Mouse (Mus musculus) cerebellum, postnatal 25 days (tissue): ENCODE measurements at regions not wholly inside any gene's neighbourhood (a gene's known extent, or its start where the extent isn't known, plus 50 kb on each side); places are given as distances from the start of the nearest gene placed in this dataset.
A peak's percentile ranks its signal among the peaks of the same experiment; 100 is the strongest.

Experiments used
- DNase-seq, 2 experiments: peaks; one replicate each; pipeline ENCODE4 v3.0.0; 2021; ENCODE audit warnings: mixed read lengths in 2 of 2

DNA sequence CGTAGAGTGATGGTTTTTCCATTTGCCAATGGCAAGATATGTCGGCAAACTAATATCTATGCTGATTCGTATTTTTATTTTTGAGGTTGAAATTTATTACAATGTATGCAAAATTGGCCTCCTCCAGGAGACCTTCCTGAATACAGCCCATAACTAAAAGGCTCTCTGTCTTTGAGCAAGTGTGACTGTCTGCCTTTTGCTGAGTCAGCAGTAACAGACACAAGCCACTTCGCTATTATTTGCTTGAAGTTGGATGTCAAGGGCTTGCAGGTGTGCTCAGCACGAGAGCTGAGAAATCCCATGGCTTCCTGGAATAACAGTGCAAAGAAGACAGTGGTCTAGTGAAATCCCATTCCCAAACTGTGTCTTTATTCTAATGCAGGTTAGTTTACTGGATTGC is 56.9 kb downstream of the Dmrt2 start:
- DNase-seq, result no peak

GRCm38 (mm10) chr19:25729633-25730032 is 57.4 kb downstream of the Dmrt2 start:
- DNase-seq, result no peak

GRCm38 (mm10) chr19:25778455-25778854 is 106.2 kb downstream of the Dmrt2 start:
- DNase-seq, result no peak

- no peak for DNase-seq
Observed at GRCm38 (mm10) chr19:25779356-25779755, 107.1 kb downstream of the Dmrt2 start.

DNA sequence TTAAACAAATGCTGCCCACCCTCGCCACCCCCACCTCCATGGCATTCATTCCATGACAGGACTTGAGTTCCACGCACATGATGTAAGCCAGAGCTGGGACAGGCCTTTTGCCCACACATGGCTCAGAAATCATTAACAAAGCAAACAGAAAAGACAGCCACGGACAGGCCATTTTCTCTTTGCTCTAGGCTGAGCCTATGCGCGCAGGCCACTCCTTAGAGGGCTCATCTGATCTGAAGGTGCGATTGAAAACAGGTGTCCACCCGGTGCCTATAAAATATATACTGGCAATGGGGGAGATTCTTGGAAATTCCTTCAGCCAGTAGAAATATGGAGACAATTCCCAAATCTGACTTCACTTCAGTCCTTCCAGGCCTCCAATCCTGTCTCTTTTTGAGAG is 109.1 kb downstream of the Dmrt2 start:
- DNase-seq, result no peak

- no peak for DNase-seq
Observed at GRCm38 (mm10) chr19:25802692-25803091, 130.5 kb downstream of the Dmrt2 start.

DNA sequence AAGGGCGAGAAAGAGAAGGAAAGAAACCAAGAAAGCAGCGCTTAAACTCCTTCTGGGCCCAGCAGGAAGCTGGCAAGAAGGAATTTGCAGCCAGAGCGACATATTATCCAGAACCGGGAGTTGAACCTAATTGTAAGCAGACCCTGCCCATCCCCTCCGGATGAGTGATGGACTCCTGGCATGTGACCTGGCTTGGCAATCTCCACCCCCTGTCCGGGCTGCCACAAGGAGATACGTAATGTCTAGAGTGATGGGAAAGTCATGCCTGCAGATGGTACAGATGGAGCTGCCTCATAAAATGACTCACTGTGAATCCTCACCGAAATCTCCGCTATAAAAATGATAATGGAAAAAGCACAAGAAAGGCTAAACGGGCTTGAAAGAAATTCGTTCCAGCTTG is 133.1 kb downstream of the Dmrt2 start:
- DNase-seq, result peak; percentile 18 to 38

- peak in 1 of 2 experiments; percentile 13 for DNase-seq
Observed at GRCm38 (mm10) chr19:25813651-25814050, 141.4 kb downstream of the Dmrt2 start.

DNA sequence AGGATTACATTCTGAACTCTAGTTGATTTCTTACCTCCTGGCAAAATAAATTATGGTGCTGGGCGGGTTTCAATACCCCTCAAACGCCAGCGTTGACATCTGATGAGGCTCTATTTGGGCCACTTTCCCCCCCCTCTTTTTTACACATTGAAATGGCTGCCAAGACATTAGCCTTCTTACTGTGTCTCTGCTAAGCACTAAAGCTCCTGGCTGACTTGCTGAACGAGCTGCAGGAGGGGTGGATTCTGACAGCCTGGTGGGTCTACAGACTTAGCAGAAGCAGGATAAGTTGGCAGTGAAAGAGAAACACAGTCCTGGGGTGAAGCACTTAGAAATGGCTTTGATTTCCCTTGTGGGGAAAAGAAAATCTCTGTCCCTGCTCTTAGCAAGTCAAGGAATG is 172.9 kb downstream of the Dmrt2 start:
- DNase-seq, result no peak

- no peak for DNase-seq
Observed at GRCm38 (mm10) chr19:25856344-25856743, 184.1 kb downstream of the Dmrt2 start.

- no peak for DNase-seq
Observed at GRCm38 (mm10) chr19:25863312-25863711, 191.1 kb downstream of the Dmrt2 start.

DNA sequence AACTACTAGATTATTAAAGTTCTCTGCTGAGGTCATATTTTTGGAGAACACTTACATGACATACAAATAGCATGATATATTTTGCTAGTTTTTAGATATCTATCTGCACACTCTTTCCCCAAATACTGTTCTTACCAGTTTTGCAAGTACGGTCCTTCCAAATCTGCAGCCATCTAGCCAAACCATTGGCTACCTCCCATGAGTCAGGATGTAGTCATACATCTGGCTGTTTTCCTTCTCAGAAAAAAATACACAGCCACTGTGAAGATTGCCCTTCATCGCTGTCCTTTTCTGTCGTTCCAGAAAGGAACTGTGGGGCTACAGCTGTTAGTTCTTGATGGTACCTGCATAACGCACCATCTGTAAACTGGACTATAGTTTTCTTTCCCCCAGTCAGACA is 234.5 kb downstream of the Dmrt2 start:
- DNase-seq, result no peak

GRCm38 (mm10) chr19:25922052-25922451 is 249.8 kb downstream of the Dmrt2 start:
- no peak for DNase-seq

DNA sequence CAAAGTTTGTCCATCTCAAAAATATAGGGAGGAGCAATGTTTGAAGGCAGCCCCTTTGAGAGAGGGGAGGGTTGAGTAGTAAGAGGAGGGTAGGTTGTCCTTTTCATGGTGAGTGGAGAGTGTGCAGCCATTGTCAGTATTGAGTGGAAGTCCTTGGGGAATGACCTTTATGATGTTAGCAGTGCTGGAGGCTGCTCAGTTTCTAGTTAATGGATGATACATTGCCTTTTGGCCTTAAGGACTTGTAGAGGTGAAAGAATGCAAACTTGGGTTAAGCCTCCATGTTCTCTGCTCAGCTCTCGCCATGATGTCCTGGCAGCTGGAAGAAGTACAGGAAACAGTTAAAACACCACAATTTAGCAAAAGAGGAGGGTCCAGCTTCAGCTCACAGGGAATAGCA is 250.6 kb downstream of the Dmrt2 start:
- no peak for DNase-seq

GRCm38 (mm10) chr19:25923727-25924384 is 251.6 kb downstream of the Dmrt2 start:
- no peak for DNase-seq

GRCm38 (mm10) chr19:25924385-25924769 is 252.2 kb downstream of the Dmrt2 start:
- DNase-seq, result no peak

- no peak for DNase-seq
Observed at GRCm38 (mm10) chr19:25927220-25927619, 255.0 kb downstream of the Dmrt2 start.

DNA sequence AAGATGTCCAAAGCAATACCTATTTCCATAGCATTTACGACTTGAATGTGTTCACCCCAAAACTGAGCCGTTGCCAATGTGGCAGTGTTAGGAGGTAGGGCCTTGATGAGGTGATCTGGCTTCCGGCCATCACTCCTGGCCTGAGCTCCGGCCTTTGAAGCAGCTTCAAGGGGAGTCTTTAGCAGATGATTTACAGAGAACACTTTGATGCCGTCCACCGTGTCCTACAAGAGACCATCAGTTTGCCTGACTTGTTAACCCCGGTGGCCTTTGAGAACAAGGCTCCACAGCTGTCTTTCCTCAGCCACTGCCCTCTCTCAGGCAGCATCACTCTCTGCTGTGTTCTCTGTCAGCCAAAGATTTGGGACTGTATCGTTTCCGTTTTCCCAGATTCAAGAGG is 265.1 kb downstream of the Dmrt2 start:
- DNase-seq, result peak in 1 of 2 experiments; percentile 15

DNA sequence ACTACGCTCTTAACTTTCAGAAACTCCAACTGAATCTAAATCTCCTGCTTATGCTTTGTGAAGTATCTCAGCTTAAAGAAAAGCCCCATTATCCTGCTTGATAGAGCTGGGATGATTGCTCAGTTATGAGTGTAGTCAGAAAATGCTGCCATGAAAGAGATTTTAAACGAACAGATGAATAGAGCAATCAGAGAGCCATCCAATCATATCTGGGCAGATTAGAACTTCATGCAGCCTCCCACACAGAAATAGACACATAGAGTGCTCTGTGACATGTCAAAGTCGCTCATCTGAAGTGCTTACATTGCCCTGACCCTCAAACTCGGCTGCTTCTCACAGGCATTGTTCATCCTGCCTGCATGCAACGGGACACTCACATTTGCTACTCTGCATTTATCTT is 299.0 kb downstream of the Dmrt2 start:
- no peak for DNase-seq

DNA sequence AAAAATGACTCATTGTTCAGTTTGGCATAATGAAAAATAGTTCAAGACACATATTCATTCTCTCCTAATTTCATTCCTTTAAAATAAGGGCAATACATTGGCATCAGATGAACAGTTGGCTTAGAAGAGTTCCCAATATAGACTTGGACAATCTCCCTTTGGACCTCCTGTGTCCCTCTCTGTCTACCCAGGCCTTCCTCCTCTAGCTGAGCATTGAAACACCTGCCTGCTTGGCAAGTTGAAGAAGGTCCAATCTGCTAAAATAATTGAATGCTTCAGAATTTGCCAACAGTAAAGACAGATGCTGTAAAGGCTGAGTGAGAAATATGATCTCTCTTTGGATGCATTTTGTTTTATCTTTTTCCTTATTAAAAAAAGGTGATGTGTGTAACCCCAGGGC is 303.0 kb downstream of the Dmrt2 start:
- DNase-seq, result peak; percentile 23 to 50

DNA sequence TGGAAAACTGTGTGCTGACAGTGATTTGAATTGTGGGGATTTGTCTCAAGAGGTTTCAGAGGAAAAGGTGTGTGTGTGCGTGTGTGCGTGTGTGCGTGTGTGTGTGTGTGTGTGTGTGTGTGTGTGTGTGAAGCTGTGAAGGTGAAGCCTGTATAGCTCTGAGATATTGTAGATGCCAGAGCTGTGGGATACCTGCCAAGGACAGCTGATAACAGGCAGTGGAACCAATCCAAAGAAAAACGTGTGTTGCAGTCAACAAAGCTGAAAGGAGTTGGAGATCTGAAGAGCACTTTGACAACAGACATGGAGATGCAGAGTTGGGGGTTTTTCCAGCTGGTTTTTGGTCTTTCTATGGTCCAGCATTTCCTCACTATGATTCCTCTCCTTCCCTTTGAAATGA is 308.1 kb downstream of the Dmrt2 start:
- peak in 1 of 2 experiments; percentile 31 for DNase-seq

GRCm38 (mm10) chr19:26014620-26015180 is 342.5 kb downstream of the Dmrt2 start:
- DNase-seq, result peak in 1 of 2 experiments; percentile 7

DNA sequence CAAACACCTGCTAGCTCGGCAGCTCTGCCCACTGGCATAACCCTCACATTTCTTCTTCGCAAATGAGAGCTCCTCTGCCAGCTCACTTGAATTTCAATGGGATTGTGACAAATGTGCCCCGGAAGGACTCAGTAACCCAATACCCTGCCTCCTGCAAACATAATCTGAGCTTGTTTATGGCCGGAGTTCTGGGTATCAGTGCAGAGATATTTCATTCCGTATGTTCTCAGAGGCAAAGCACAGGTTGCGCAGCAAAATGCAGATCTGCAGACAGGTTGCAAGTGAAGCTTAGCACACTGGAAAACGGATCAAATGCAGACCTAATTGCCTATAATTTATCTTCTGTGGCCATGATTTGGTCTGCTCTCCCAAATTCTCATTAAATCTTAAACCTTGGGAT is 348.9 kb downstream of the Dmrt2 start:
- DNase-seq, result no peak

DNA sequence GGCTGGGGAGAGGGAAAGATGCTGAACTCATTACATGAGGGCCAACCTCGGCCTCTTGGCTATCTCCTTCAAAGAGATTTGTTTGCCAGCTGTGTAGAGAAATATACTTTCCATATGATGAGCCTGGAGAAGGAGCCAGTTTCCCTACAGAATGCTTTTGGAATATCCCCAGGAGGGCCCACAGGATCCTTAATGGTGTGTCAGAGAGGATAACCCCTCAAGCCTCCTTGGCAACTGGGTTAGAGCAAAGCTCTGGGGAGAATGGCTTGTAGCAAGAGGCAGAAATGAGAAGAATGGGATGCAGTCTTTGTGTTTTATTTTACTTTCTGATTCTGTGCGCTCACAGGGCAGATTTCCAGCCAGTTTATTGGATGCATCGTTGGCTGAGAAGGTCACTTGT is 353.9 kb downstream of the Dmrt2 start:
- no peak for DNase-seq

GRCm38 (mm10) chr19:26037270-26037669 is 365.1 kb downstream of the Dmrt2 start:
- DNase-seq, result peak; percentile 18 to 50
